Mouse (Mus musculus): ENCODE results near the gene Gm10762.

- no peak for TF ChIP-seq POLR2A (IDR thresholded peaks at IDR 0.05; ENCODE audit: extremely low read depth, insufficient read depth, low read length)
- no peak for TF ChIP-seq CTCF (IDR thresholded peaks at IDR 0.05; ENCODE audit: low read depth, low read length)
Measured at GRCm38 (mm10) chr2:128975572-128975971, 8.0 kb upstream of the Gm10762 start.

Data from liver, adult 2 months (tissue).